Mouse (Mus musculus): Measurements from ENCODE around the gene Rdh12. TPM values are rescaled to one million over a fixed set of nuclear protein-coding genes. Genes with fewer than 3 reads are reported as not detected.

Rdh12 gene
- 1.5 and 2.0 TPM in 2 replicates for polyA plus RNA-seq (2015; fragmentation: Nextera tagmentation; extraction: Ambion mirVana)

- Histone ChIP-seq H3K36me3 (ENCODE audit: control insufficient read depth, insufficient read depth) (no peaks in the 10 kb centered on the region), H3K27me3 (ENCODE audit: control insufficient read depth, insufficient read depth, low read depth, low read length) (no peaks in the 10 kb centered on the region), H3K27ac (ENCODE audit: low read length) (peak within 1 kb of the TSS; percentile 48), H3K9me3 (replicated peaks; ENCODE audit: control insufficient read depth, low read length) (no peaks in the 10 kb centered on the region), H3K4me3 (ENCODE audit: low read depth, low read length) (peak within 1 kb of the TSS; percentile 43), H3K9ac (ENCODE audit: low read depth, low read length) (no peak within 1 kb of the TSS), H3K4me2 (ENCODE audit: low read depth, low read length) (peak within 1 kb of the TSS; percentile 62), H3K4me1 (ENCODE audit: control insufficient read depth, low read depth, low read length) (peaks cover 3% of the 10 kb centered on the region; the same call in 1 of the 2 replicates)
- 4% methylated on average over 13 of the region's 13 CpGs for WGBS (ENCODE audit: insufficient replicate concordance)
- no peak for ATAC-seq (ENCODE audit: low read depth)
Observed at GRCm38 (mm10) chr12:79208703-79209464, at the start of gene Rdh12. TSS of gene Rdh12 (plus strand) at chr12:79208914.

GRCm38 (mm10) chr12:79162876-79163275 lies 45.8 kb upstream of the Rdh12 start:
- Histone ChIP-seq H3K27ac (ENCODE audit: low read length) (no peak overlapping the region), H3K9me3 (replicated peaks; ENCODE audit: control insufficient read depth, low read length) (no peaks in the 10 kb centered on the region), H3K27me3 (ENCODE audit: control insufficient read depth, insufficient read depth, low read depth, low read length) (no peaks in the 10 kb centered on the region), H3K36me3 (ENCODE audit: control insufficient read depth, insufficient read depth) (peaks cover 11% of the 10 kb centered on the region; the same call in 1 of the 2 replicates), H3K4me2 (ENCODE audit: low read depth, low read length) (no peak overlapping the region), H3K4me3 (ENCODE audit: low read depth, low read length) (no peak overlapping the region), H3K4me1 (ENCODE audit: control insufficient read depth, low read depth, low read length) (no peaks in the 10 kb centered on the region), H3K9ac (ENCODE audit: low read depth, low read length) (no peak overlapping the region)
- ATAC-seq (ENCODE audit: low read depth): no peak
- 76% methylated on average over 3 of the region's 3 CpGs for WGBS (ENCODE audit: insufficient replicate concordance)

GRCm38 (mm10) chr12:79169173-79169572 lies 39.5 kb upstream of the Rdh12 start:
- H3K27ac ChIP-seq (ENCODE audit: low read length): no peak overlapping the region
- H3K9me3 ChIP-seq (replicated peaks; ENCODE audit: control insufficient read depth, low read length): no peaks in the 10 kb centered on the region
- no peak overlapping the region for H3K9ac ChIP-seq (ENCODE audit: low read depth, low read length)
- H3K27me3 ChIP-seq (ENCODE audit: control insufficient read depth, insufficient read depth, low read depth, low read length): no peaks in the 10 kb centered on the region
- no peak overlapping the region for H3K4me2 ChIP-seq (ENCODE audit: low read depth, low read length)
- H3K36me3 ChIP-seq (ENCODE audit: control insufficient read depth, insufficient read depth): 0 out of 2 replicates have a peak, but pooled peaks cover 4% of the 10 kb centered on the region
- H3K4me3 ChIP-seq (ENCODE audit: low read depth, low read length): no peak overlapping the region
- peaks cover 18% of the 10 kb centered on the region for H3K4me1 ChIP-seq (ENCODE audit: control insufficient read depth, low read depth, low read length)
- ATAC-seq (ENCODE audit: low read depth): no peak

GRCm38 (mm10) chr12:79170421-79170820 lies 38.3 kb upstream of the Rdh12 start:
- Histone ChIP-seq H3K4me1 (ENCODE audit: control insufficient read depth, low read depth, low read length) (peaks cover 18% of the 10 kb centered on the region), H3K36me3 (ENCODE audit: control insufficient read depth, insufficient read depth) (peaks cover 2% of the 10 kb centered on the region; the same call in 1 of the 2 replicates), H3K9me3 (replicated peaks; ENCODE audit: control insufficient read depth, low read length) (no peaks in the 10 kb centered on the region), H3K9ac (ENCODE audit: low read depth, low read length) (no peak overlapping the region), H3K4me2 (ENCODE audit: low read depth, low read length) (no peak overlapping the region), H3K27me3 (ENCODE audit: control insufficient read depth, insufficient read depth, low read depth, low read length) (no peaks in the 10 kb centered on the region), H3K27ac (ENCODE audit: low read length) (no peak overlapping the region; the same call in 1 of the 2 replicates), H3K4me3 (ENCODE audit: low read depth, low read length) (no peak overlapping the region)
- no peak for ATAC-seq (ENCODE audit: low read depth)
- 73% methylated on average over 3 of the region's 3 CpGs for WGBS (ENCODE audit: insufficient replicate concordance)

- no peak for ATAC-seq (ENCODE audit: low read depth)
- peak overlapping the region; percentile 94; the same call in 1 of the 2 replicates for H3K27ac ChIP-seq (ENCODE audit: low read length)
- peaks cover 6% of the 10 kb centered on the region for H3K36me3 ChIP-seq (ENCODE audit: control insufficient read depth, insufficient read depth)
- H3K9me3 ChIP-seq (replicated peaks; ENCODE audit: control insufficient read depth, low read length): no peaks in the 10 kb centered on the region
- H3K9ac ChIP-seq (ENCODE audit: low read depth, low read length): peak overlapping the region; percentile 85
- peaks cover 18% of the 10 kb centered on the region for H3K4me1 ChIP-seq (ENCODE audit: control insufficient read depth, low read depth, low read length)
- peak overlapping the region; percentile 90 for H3K4me2 ChIP-seq (ENCODE audit: low read depth, low read length)
- WGBS (ENCODE audit: insufficient replicate concordance): 26% methylated on average over 12 of the region's 12 CpGs
- H3K27me3 ChIP-seq (ENCODE audit: control insufficient read depth, insufficient read depth, low read depth, low read length): no peaks in the 10 kb centered on the region
- H3K4me3 ChIP-seq (ENCODE audit: low read depth, low read length): peak overlapping the region; percentile 98
Observed at GRCm38 (mm10) chr12:79171269-79171995, 37.3 kb upstream of the Rdh12 start.

GRCm38 (mm10) chr12:79172019-79172941 lies 36.4 kb upstream of the Rdh12 start, which contains the start of gene Vti1b:
TSS of gene Vti1b (minus strand) at chr12:79172667.
- WGBS (ENCODE audit: insufficient replicate concordance): under 1% methylated on average over 72 of the region's 73 CpGs
- Histone ChIP-seq H3K36me3 (ENCODE audit: control insufficient read depth, insufficient read depth) (peaks cover 6% of the 10 kb centered on the region), H3K4me3 (ENCODE audit: low read depth, low read length) (peak within 1 kb of the TSS; percentile 98), H3K9ac (ENCODE audit: low read depth, low read length) (peak within 1 kb of the TSS; percentile 85), H3K27ac (ENCODE audit: low read length) (peak within 1 kb of the TSS; percentile 94), H3K4me2 (ENCODE audit: low read depth, low read length) (peak within 1 kb of the TSS; percentile 90), H3K4me1 (ENCODE audit: control insufficient read depth, low read depth, low read length) (peaks cover 18% of the 10 kb centered on the region), H3K9me3 (replicated peaks; ENCODE audit: control insufficient read depth, low read length) (no peaks in the 10 kb centered on the region), H3K27me3 (ENCODE audit: control insufficient read depth, insufficient read depth, low read depth, low read length) (no peaks in the 10 kb centered on the region)
- peak; percentile 97 for ATAC-seq (ENCODE audit: low read depth)

DNA sequence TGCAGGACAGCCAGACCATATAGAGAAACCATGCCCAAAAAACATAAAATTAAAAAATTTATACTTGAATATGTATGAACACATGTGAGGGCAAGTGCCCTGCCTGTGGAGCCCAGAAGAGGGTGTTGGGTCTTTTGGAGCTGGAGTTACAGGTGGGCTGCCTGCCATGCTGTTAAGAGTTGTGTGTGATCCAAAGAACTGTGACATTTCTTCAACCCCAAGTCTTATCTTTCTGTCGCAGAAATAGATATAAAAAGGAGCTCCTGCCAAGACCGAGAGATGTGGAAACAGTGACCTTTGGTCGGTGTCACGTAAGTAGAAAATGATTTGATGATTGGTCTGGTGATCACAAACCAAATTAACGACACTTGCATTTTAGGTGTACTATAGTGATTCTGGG lies 35.0 kb upstream of the Rdh12 start:
- Histone ChIP-seq H3K4me2 (ENCODE audit: low read depth, low read length) (peak overlapping the region; percentile 33; the same call in 1 of the 2 replicates), H3K9ac (ENCODE audit: low read depth, low read length) (no peak overlapping the region), H3K36me3 (ENCODE audit: control insufficient read depth, insufficient read depth) (peaks cover 6% of the 10 kb centered on the region), H3K27me3 (ENCODE audit: control insufficient read depth, insufficient read depth, low read depth, low read length) (no peaks in the 10 kb centered on the region), H3K4me1 (ENCODE audit: control insufficient read depth, low read depth, low read length) (peaks cover 18% of the 10 kb centered on the region), H3K27ac (ENCODE audit: low read length) (peak overlapping the region; percentile 71), H3K9me3 (replicated peaks; ENCODE audit: control insufficient read depth, low read length) (no peaks in the 10 kb centered on the region), H3K4me3 (ENCODE audit: low read depth, low read length) (no peak overlapping the region)
- WGBS (ENCODE audit: insufficient replicate concordance): 21% methylated on average over 5 of the region's 5 CpGs
- ATAC-seq (ENCODE audit: low read depth): no peak

GRCm38 (mm10) chr12:79175998-79176397 lies 32.7 kb upstream of the Rdh12 start:
- WGBS (ENCODE audit: insufficient replicate concordance): 87% methylated on average over 5 of the region's 5 CpGs
- H3K4me1 ChIP-seq (ENCODE audit: control insufficient read depth, low read depth, low read length): peaks cover 18% of the 10 kb centered on the region
- H3K27ac ChIP-seq (ENCODE audit: low read length): no peak overlapping the region
- peaks cover 6% of the 10 kb centered on the region for H3K36me3 ChIP-seq (ENCODE audit: control insufficient read depth, insufficient read depth)
- no peak overlapping the region for H3K9ac ChIP-seq (ENCODE audit: low read depth, low read length)
- no peaks in the 10 kb centered on the region for H3K27me3 ChIP-seq (ENCODE audit: control insufficient read depth, insufficient read depth, low read depth, low read length)
- H3K4me3 ChIP-seq (ENCODE audit: low read depth, low read length): no peak overlapping the region
- H3K9me3 ChIP-seq (replicated peaks; ENCODE audit: control insufficient read depth, low read length): no peaks in the 10 kb centered on the region
- no peak for ATAC-seq (ENCODE audit: low read depth)
- H3K4me2 ChIP-seq (ENCODE audit: low read depth, low read length): no peak overlapping the region

All from liver, embryonic 16.5 days (tissue).